Mouse (Mus musculus): Measurements from ENCODE around the gene Zbtb48. TPM values are rescaled to one million over a fixed set of nuclear protein-coding genes. Genes with fewer than 3 reads are reported as not detected.
A peak's percentile ranks its signal among the peaks of the same experiment; 100 is the strongest.

Zbtb48 gene
- polyA plus RNA-seq, 1 experiment: 7.2 TPM

GRCm38 (mm10) chr4:152072121-152072601 lies 44.7 kb upstream of the Zbtb48 start, which contains the start of gene Plekhg5:
Gene Plekhg5, plus strand, starts transcription at chr4:152072498.
- no peaks in the 10 kb centered on the region for H3K79me2 ChIP-seq (ENCODE audit: control insufficient read depth, insufficient read depth)
- TF ChIP-seq MYOG (IDR thresholded peaks at IDR 0.05; ENCODE audit: control insufficient read depth in 1 of 3, insufficient read depth in 1 of 3, insufficient read length in 2 of 3, low read depth in 2 of 3) (peak in 2 of 3 experiments; percentile 31 to 82), CEBPB (IDR thresholded peaks at IDR 0.05; ENCODE audit: insufficient read depth, poor library complexity, severe bottlenecking) (no peak), MYOD1 (IDR thresholded peaks at IDR 0.05; ENCODE audit: control insufficient read depth in 1 of 3, insufficient read length in 2 of 3, low read depth in 2 of 3) (peak in 2 of 3 experiments; percentile 33 to 85)
- no peaks in the 10 kb centered on the region for H3K27me3 ChIP-seq (ENCODE audit: control insufficient read depth, insufficient read depth, insufficient read length)
- peak within 1 kb of the TSS; percentile 15 for H3ac ChIP-seq (ENCODE audit: control insufficient read depth, insufficient read length)
- peak within 1 kb of the TSS; percentile 68 for H3K4me2 ChIP-seq (ENCODE audit: low read depth)
- peak within 1 kb of the TSS; percentile 8 for H3K4me3 ChIP-seq
- H3K36me3 ChIP-seq (ENCODE audit: control insufficient read depth, insufficient read depth): no peaks in the 10 kb centered on the region

GRCm38 (mm10) chr4:152070494-152071396 lies 43.3 kb upstream of the Zbtb48 start:
- H3K36me3 ChIP-seq (ENCODE audit: control insufficient read depth, insufficient read depth): no peaks in the 10 kb centered on the region
- H3K4me3 ChIP-seq: no peak overlapping the region
- peak overlapping the region; percentile 60 for H3K4me2 ChIP-seq (ENCODE audit: low read depth)
- TF ChIP-seq MYOD1 (IDR thresholded peaks at IDR 0.05; ENCODE audit: control insufficient read depth in 1 of 3, insufficient read length in 2 of 3, low read depth in 2 of 3): peak in 2 of 3 experiments; percentile 35 to 80
- peak in 1 of 3 experiments; percentile 73 for TF ChIP-seq MYOG (IDR thresholded peaks at IDR 0.05; ENCODE audit: control insufficient read depth in 1 of 3, insufficient read depth in 1 of 3, insufficient read length in 2 of 3, low read depth in 2 of 3)
- TF ChIP-seq E2F4 (IDR thresholded peaks at IDR 0.05; ENCODE audit: insufficient read depth): no peak
- H3K27me3 ChIP-seq (ENCODE audit: control insufficient read depth, insufficient read depth, insufficient read length): no peaks in the 10 kb centered on the region
- H3K79me2 ChIP-seq (ENCODE audit: control insufficient read depth, insufficient read depth): no peaks in the 10 kb centered on the region
- no peak overlapping the region for H3ac ChIP-seq (ENCODE audit: control insufficient read depth, insufficient read length)

- Histone ChIP-seq H3K27me3 (ENCODE audit: control insufficient read depth, insufficient read depth, insufficient read length) (no peaks in the 10 kb centered on the region), H3K79me2 (ENCODE audit: control insufficient read depth, insufficient read depth) (no peaks in the 10 kb centered on the region), H3ac (ENCODE audit: control insufficient read depth, insufficient read length) (no peak overlapping the region), H3K36me3 (ENCODE audit: control insufficient read depth, insufficient read depth) (no peaks in the 10 kb centered on the region), H3K4me3 (no peak overlapping the region), H3K4me2 (ENCODE audit: low read depth) (peak overlapping the region; percentile 30)
- TF ChIP-seq TCF12 (IDR thresholded peaks at IDR 0.05; ENCODE audit: insufficient read depth, poor library complexity, severe bottlenecking): no peak
- no peak for TF ChIP-seq REST (IDR thresholded peaks at IDR 0.05; ENCODE audit: insufficient read depth, insufficient read length)
- TF ChIP-seq USF1 (IDR thresholded peaks at IDR 0.05; ENCODE audit: low read depth): no peak
- TF ChIP-seq MYOD1 (IDR thresholded peaks at IDR 0.05; ENCODE audit: control insufficient read depth in 1 of 3, insufficient read length in 2 of 3, low read depth in 2 of 3): peak in 2 of 3 experiments; percentile 63 to 89
- no peak for TF ChIP-seq MAX (IDR thresholded peaks at IDR 0.05; ENCODE audit: low read depth)
- peak in 2 of 3 experiments; percentile 93 to 95 for TF ChIP-seq MYOG (IDR thresholded peaks at IDR 0.05; ENCODE audit: control insufficient read depth in 1 of 3, insufficient read depth in 1 of 3, insufficient read length in 2 of 3, low read depth in 2 of 3)
- TF ChIP-seq TCF3 (IDR thresholded peaks at IDR 0.05; ENCODE audit: insufficient read length, low read depth): peak; percentile 51
- TF ChIP-seq E2F4 (IDR thresholded peaks at IDR 0.05; ENCODE audit: insufficient read depth): no peak
Observed at GRCm38 (mm10) chr4:152069245-152069644, 41.8 kb upstream of the Zbtb48 start.

GRCm38 (mm10) chr4:152068166-152068724 lies 40.8 kb upstream of the Zbtb48 start:
- TF ChIP-seq POLR2A (IDR thresholded peaks at IDR 0.05; ENCODE audit: insufficient read length, low read depth): no peak
- TF ChIP-seq REST (IDR thresholded peaks at IDR 0.05; ENCODE audit: insufficient read depth, insufficient read length): no peak
- TF ChIP-seq TCF12 (IDR thresholded peaks at IDR 0.05; ENCODE audit: insufficient read depth, poor library complexity, severe bottlenecking): peak; percentile 53
- TF ChIP-seq USF1 (IDR thresholded peaks at IDR 0.05; ENCODE audit: low read depth): no peak
- TF ChIP-seq CEBPB (IDR thresholded peaks at IDR 0.05; ENCODE audit: insufficient read depth, poor library complexity, severe bottlenecking): 0 out of 2 replicates have a peak, but pooled peaks have one; percentile 48
- no peak for TF ChIP-seq E2F4 (IDR thresholded peaks at IDR 0.05; ENCODE audit: insufficient read depth)
- peak; percentile 2 for TF ChIP-seq POLR2AphosphoS2 (IDR thresholded peaks at IDR 0.05; ENCODE audit: insufficient read length, low read depth)
- no peak for TF ChIP-seq SRF (IDR thresholded peaks at IDR 0.05; ENCODE audit: control insufficient read depth, insufficient read length, low read depth)
- TF ChIP-seq TCF3 (IDR thresholded peaks at IDR 0.05; ENCODE audit: insufficient read length, low read depth): peak; percentile 76
- TF ChIP-seq MYOD1 (IDR thresholded peaks at IDR 0.05; ENCODE audit: control insufficient read depth in 1 of 3, insufficient read length in 2 of 3, low read depth in 2 of 3): peak in 2 of 3 experiments; percentile 90 to 93
- no peak for TF ChIP-seq MAX (IDR thresholded peaks at IDR 0.05; ENCODE audit: low read depth)
- peak; percentile 8 to 95 (median 85) for TF ChIP-seq MYOG (IDR thresholded peaks at IDR 0.05; ENCODE audit: control insufficient read depth in 1 of 3, insufficient read depth in 1 of 3, insufficient read length in 2 of 3, low read depth in 2 of 3)
- Histone ChIP-seq H3K79me2 (ENCODE audit: control insufficient read depth, insufficient read depth) (no peaks in the 10 kb centered on the region), H3K27me3 (ENCODE audit: control insufficient read depth, insufficient read depth, insufficient read length) (no peaks in the 10 kb centered on the region), H3K36me3 (ENCODE audit: control insufficient read depth, insufficient read depth) (no peaks in the 10 kb centered on the region), H3K4me2 (ENCODE audit: low read depth) (peak overlapping the region; percentile 30), H3K4me3 (no peak overlapping the region), H3ac (ENCODE audit: control insufficient read depth, insufficient read length) (no peak overlapping the region)

All from myocyte (in vitro differentiated cells).